Mouse (Mus musculus): ENCODE results near the gene Tmed10.

GRCm38 (mm10) chr12:85298835-85299180 lies 75.8 kb downstream of the Tmed10 start:
- TF ChIP-seq POLR2A (IDR thresholded peaks at IDR 0.05; ENCODE audit: borderline replicate concordance, extremely low read depth, insufficient read depth, insufficient read length, poor library complexity, severe bottlenecking) (no peak), CTCF (IDR thresholded peaks at IDR 0.05; ENCODE audit: borderline replicate concordance, extremely low read depth, insufficient read depth, insufficient read length) (no peak)
